Mouse (Mus musculus) ES-Bruce4 (cell line): Measurements from ENCODE around the gene Impg1.

Experiments
- CTCF ChIP-seq: IDR thresholded peaks from one replicate; pipeline ENCODE4 v1.8.1; 2011; ENCODE audit warnings: low read depth, low read length
- EP300 ChIP-seq: IDR thresholded peaks from 2 replicates; pipeline ENCODE4 v1.6.1; 2011; ENCODE audit warnings: low read depth, low read length; ENCODE audit not compliant: insufficient read depth

- no peak for TF ChIP-seq EP300
- no peak for TF ChIP-seq CTCF
These were observed 190.1 kb downstream of the Impg1 start for GRCm38 (mm10) chr9:80275053-80275771.
